Mouse (Mus musculus): Measurements from ENCODE around the gene Socs2.

- no peak for TF ChIP-seq CTCF (IDR thresholded peaks at IDR 0.05; ENCODE audit: low read depth, low read length)
- TF ChIP-seq GATA2 (IDR thresholded peaks at IDR 0.05; ENCODE audit: borderline replicate concordance, low read depth, low read length): no peak
- TF ChIP-seq GATA1 (IDR thresholded peaks at IDR 0.05; ENCODE audit: borderline replicate concordance, low read length): no peak
Observed at GRCm38 (mm10) chr10:95390871-95391270, 26.1 kb downstream of the Socs2 start.

Measured in G1E (cell line).